Mouse (Mus musculus) small intestine, adult 2 months (tissue): ENCODE data around the gene Ugt1a5.

Experiments used
- CTCF ChIP-seq: fragments of 200-500 bp; IDR thresholded peaks from 2 replicates; pipeline ENCODE4 v1.5.1; 2012; ENCODE audit warnings: low read depth, mild to moderate bottlenecking, control low read depth, inconsistent platforms, low read length, moderate library complexity, mixed read lengths; ENCODE audit not compliant: insufficient replicate concordance, insufficient read length; ENCODE audit errors: extremely low read depth
- POLR2A ChIP-seq: fragments of 200-500 bp; IDR thresholded peaks from 2 replicates; pipeline ENCODE4 v1.6.1; 2012; ENCODE audit warnings: low read depth, mild to moderate bottlenecking, control low read depth, inconsistent platforms, low read length, moderate library complexity

DNA sequence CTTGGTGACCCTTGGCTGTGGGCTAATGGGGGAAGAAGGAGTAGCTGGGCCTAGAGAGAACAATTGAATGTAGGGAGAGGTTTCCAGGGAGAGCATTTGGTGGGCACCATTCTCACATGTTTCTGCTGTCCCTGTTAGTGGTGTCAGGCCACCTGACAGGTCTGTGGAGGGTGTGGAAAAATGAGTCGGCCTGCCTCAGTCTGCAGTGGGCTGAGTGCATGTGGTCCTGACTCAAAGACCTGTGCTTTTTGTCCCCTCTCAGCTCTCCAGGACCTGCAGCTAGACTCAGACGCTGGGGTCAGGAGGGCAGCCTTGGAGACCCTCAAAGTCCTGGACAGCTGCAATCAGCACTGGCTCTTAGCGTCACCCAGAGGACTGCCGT lies 93.8 kb downstream of the Ugt1a5 start:
- no peak for TF ChIP-seq CTCF
- no peak for TF ChIP-seq POLR2A
